Mouse (Mus musculus): ENCODE measurements at regions not wholly inside any gene's neighbourhood (a gene's known extent, or its start where the extent isn't known, plus 50 kb on each side); places are given as distances from the start of the nearest gene placed in this dataset.

- peak; percentile 74; the same call in 1 of the 2 replicates for ATAC-seq (ENCODE audit: low FRiP score)
- Histone ChIP-seq H3K27me3 (no peaks in the 10 kb centered on the region), H3K27ac (no peak overlapping the region), H3K9me3 (replicated peaks) (no peaks in the 10 kb centered on the region), H3K4me3 (no peak overlapping the region), H3K4me2 (replicated peaks) (peak overlapping the region; percentile 38), H3K4me1 (peaks cover 9% of the 10 kb centered on the region), H3K9ac (0 out of 2 replicates have a peak overlapping the region, but pooled peaks have one; percentile 2), H3K36me3 (no peaks in the 10 kb centered on the region)
- WGBS = 30% methylated on average over 6 of the region's 6 CpGs
Measured at GRCm38 (mm10) chr15:11742346-11742729, 164.7 kb downstream of the Npr3 start.

GRCm38 (mm10) chr15:11741598-11742345 lies 165.3 kb downstream of the Npr3 start:
- Histone ChIP-seq H3K4me2 (replicated peaks) (peak overlapping the region; percentile 38), H3K36me3 (no peaks in the 10 kb centered on the region), H3K9me3 (replicated peaks) (no peaks in the 10 kb centered on the region), H3K27ac (no peak overlapping the region), H3K4me1 (peaks cover 9% of the 10 kb centered on the region), H3K27me3 (no peaks in the 10 kb centered on the region), H3K4me3 (no peak overlapping the region), H3K9ac (0 out of 2 replicates have a peak overlapping the region, but pooled peaks have one; percentile 2)
- peak; percentile 74 for ATAC-seq (ENCODE audit: low FRiP score)
- 40% methylated on average over 18 of the region's 18 CpGs for WGBS

GRCm38 (mm10) chr15:11737436-11738000 lies 169.6 kb downstream of the Npr3 start:
- H3K9me3 ChIP-seq (replicated peaks) = no peaks in the 10 kb centered on the region
- WGBS = 87% methylated on average over 4 of the region's 4 CpGs
- no peak overlapping the region for H3K9ac ChIP-seq
- no peaks in the 10 kb centered on the region for H3K36me3 ChIP-seq
- ATAC-seq (ENCODE audit: low FRiP score) = no peak
- no peak overlapping the region for H3K27ac ChIP-seq
- H3K4me2 ChIP-seq (replicated peaks) = no peak overlapping the region
- H3K4me3 ChIP-seq = no peak overlapping the region
- H3K4me1 ChIP-seq = peaks cover 9% of the 10 kb centered on the region
- no peaks in the 10 kb centered on the region for H3K27me3 ChIP-seq

GRCm38 (mm10) chr15:11734639-11735265 lies 172.3 kb downstream of the Npr3 start:
- H3K4me2 ChIP-seq (replicated peaks) = no peak overlapping the region

GRCm38 (mm10) chr15:11729381-11729780 lies 177.7 kb downstream of the Npr3 start:
- H3K4me2 ChIP-seq (replicated peaks) = no peak overlapping the region
- no peak overlapping the region for H3K9ac ChIP-seq
- H3K4me1 ChIP-seq = no peaks in the 10 kb centered on the region
- no peaks in the 10 kb centered on the region for H3K27me3 ChIP-seq
- WGBS = 55% methylated on average over 3 of the region's 3 CpGs
- no peak for ATAC-seq (ENCODE audit: low FRiP score)
- no peak overlapping the region for H3K4me3 ChIP-seq
- H3K27ac ChIP-seq = no peak overlapping the region
- H3K36me3 ChIP-seq = no peaks in the 10 kb centered on the region
- no peaks in the 10 kb centered on the region for H3K9me3 ChIP-seq (replicated peaks)

More at GRCm38 (mm10) chr15:11734639-11735265, 172.3 kb downstream of the Npr3 start:
- H3K27ac ChIP-seq = no peak overlapping the region
- 79% methylated on average over 5 of the region's 5 CpGs for WGBS
- H3K27me3 ChIP-seq = no peaks in the 10 kb centered on the region
- H3K4me3 ChIP-seq = no peak overlapping the region
- no peaks in the 10 kb centered on the region for H3K9me3 ChIP-seq (replicated peaks)
- no peaks in the 10 kb centered on the region for H3K36me3 ChIP-seq
- no peaks in the 10 kb centered on the region for H3K4me1 ChIP-seq
- no peak for ATAC-seq (ENCODE audit: low FRiP score)
- no peak overlapping the region for H3K9ac ChIP-seq

GRCm38 (mm10) chr15:11725620-11726530 lies 181.2 kb downstream of the Npr3 start:
- no peak overlapping the region for H3K27ac ChIP-seq
- no peak overlapping the region for H3K4me2 ChIP-seq (replicated peaks)
- no peaks in the 10 kb centered on the region for H3K4me1 ChIP-seq
- H3K36me3 ChIP-seq = no peaks in the 10 kb centered on the region
- no peaks in the 10 kb centered on the region for H3K27me3 ChIP-seq
- no peak overlapping the region for H3K9ac ChIP-seq
- no peaks in the 10 kb centered on the region for H3K9me3 ChIP-seq (replicated peaks)
- ATAC-seq (ENCODE audit: low FRiP score) = no peak
- WGBS = 76% methylated on average over 10 of the region's 10 CpGs
- no peak overlapping the region for H3K4me3 ChIP-seq

GRCm38 (mm10) chr15:11720645-11721044 lies 186.4 kb downstream of the Npr3 start:
- Histone ChIP-seq H3K9ac (no peak overlapping the region), H3K4me2 (replicated peaks) (no peak overlapping the region), H3K27ac (no peak overlapping the region), H3K27me3 (no peaks in the 10 kb centered on the region), H3K4me3 (no peak overlapping the region), H3K9me3 (replicated peaks) (no peaks in the 10 kb centered on the region), H3K36me3 (no peaks in the 10 kb centered on the region), H3K4me1 (no peaks in the 10 kb centered on the region)
- no peak for ATAC-seq (ENCODE audit: low FRiP score)
- WGBS = 69% methylated on average over 4 of the region's 4 CpGs

GRCm38 (mm10) chr15:11716168-11716842 lies 190.8 kb downstream of the Npr3 start:
- Histone ChIP-seq H3K4me3 (no peak overlapping the region), H3K4me1 (no peaks in the 10 kb centered on the region), H3K27ac (no peak overlapping the region), H3K36me3 (no peaks in the 10 kb centered on the region), H3K4me2 (replicated peaks) (no peak overlapping the region), H3K27me3 (no peaks in the 10 kb centered on the region), H3K9me3 (replicated peaks) (no peaks in the 10 kb centered on the region), H3K9ac (no peak overlapping the region)
- no peak for ATAC-seq (ENCODE audit: low FRiP score)
- WGBS = 93% methylated on average over 11 of the region's 11 CpGs

GRCm38 (mm10) chr15:11712481-11713274 lies 194.4 kb downstream of the Npr3 start:
- Histone ChIP-seq H3K27ac (no peak overlapping the region), H3K36me3 (no peaks in the 10 kb centered on the region), H3K4me3 (no peak overlapping the region), H3K4me2 (replicated peaks) (no peak overlapping the region), H3K9ac (no peak overlapping the region), H3K27me3 (no peaks in the 10 kb centered on the region), H3K9me3 (replicated peaks) (no peaks in the 10 kb centered on the region), H3K4me1 (no peaks in the 10 kb centered on the region)
- 83% methylated on average over 16 of the region's 16 CpGs for WGBS
- ATAC-seq (ENCODE audit: low FRiP score) = no peak

- no peak overlapping the region for H3K9ac ChIP-seq
- no peak overlapping the region for H3K4me3 ChIP-seq
- H3K9me3 ChIP-seq (replicated peaks) = no peaks in the 10 kb centered on the region
- H3K4me1 ChIP-seq = no peaks in the 10 kb centered on the region
- H3K4me2 ChIP-seq (replicated peaks) = no peak overlapping the region
- no peaks in the 10 kb centered on the region for H3K27me3 ChIP-seq
- ATAC-seq (ENCODE audit: low FRiP score) = no peak
- no peak overlapping the region for H3K27ac ChIP-seq
- 91% methylated on average over 6 of the region's 6 CpGs for WGBS
- H3K36me3 ChIP-seq = no peaks in the 10 kb centered on the region
Measured at GRCm38 (mm10) chr15:11701246-11701645, 205.8 kb downstream of the Npr3 start.

GRCm38 (mm10) chr15:11699929-11700328 lies 207.2 kb downstream of the Npr3 start:
- H3K4me2 ChIP-seq (replicated peaks) = no peak overlapping the region
- WGBS = 84% methylated on average over 3 of the region's 3 CpGs

More at GRCm38 (mm10) chr15:11699929-11700328, 207.2 kb downstream of the Npr3 start:
- ATAC-seq (ENCODE audit: low FRiP score) = no peak
- Histone ChIP-seq H3K4me1 (no peaks in the 10 kb centered on the region), H3K27me3 (no peaks in the 10 kb centered on the region), H3K36me3 (no peaks in the 10 kb centered on the region), H3K4me3 (no peak overlapping the region), H3K27ac (no peak overlapping the region), H3K9ac (no peak overlapping the region), H3K9me3 (replicated peaks) (no peaks in the 10 kb centered on the region)

All from hindbrain, embryonic 12.5 days (tissue).